Mouse (Mus musculus) kidney, postnatal 14 days (tissue): ENCODE data around the gene Arl16.
A peak's percentile ranks its signal among the peaks of the same experiment; 100 is the strongest.

Experiments used
- DNase-seq: peaks from one replicate; pipeline ENCODE4 v3.0.0; 2022; ENCODE audit warnings: mixed read lengths

Arl16 gene

GRCm38 (mm10) chr11:120491317-120492023 is 24.1 kb upstream of the Arl16 start, which contains the start of gene Slc25a10:
TSS of gene Slc25a10 (plus strand) at chr11:120491840.
- DNase-seq, result peak; percentile 96

GRCm38 (mm10) chr11:120490291-120491046 is 23.1 kb upstream of the Arl16 start:
- peak; percentile 21 for DNase-seq

- peak; percentile 90 for DNase-seq
These were observed 21.8 kb upstream of the Arl16 start for GRCm38 (mm10) chr11:120489054-120489761.

DNA sequence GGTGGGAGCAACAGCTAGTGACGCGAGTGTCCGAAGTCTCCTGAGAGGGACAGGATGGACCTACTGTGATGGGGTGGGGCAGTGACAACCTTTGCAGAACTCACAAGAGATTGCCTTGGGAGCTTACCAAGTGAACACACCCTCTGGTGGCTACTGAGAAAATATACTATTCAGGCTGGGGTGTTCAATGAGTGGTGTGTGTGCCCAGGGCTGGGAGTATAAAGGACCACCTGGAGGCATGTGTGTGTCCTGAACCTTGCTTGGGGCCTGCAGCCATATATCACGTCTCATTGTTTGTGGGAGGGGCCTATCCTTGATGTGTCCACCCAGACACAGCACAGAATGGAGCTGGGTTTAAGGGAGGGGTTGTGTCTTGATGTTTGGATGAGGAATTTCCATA is 21.1 kb upstream of the Arl16 start:
- peak; percentile 8 for DNase-seq

DNA sequence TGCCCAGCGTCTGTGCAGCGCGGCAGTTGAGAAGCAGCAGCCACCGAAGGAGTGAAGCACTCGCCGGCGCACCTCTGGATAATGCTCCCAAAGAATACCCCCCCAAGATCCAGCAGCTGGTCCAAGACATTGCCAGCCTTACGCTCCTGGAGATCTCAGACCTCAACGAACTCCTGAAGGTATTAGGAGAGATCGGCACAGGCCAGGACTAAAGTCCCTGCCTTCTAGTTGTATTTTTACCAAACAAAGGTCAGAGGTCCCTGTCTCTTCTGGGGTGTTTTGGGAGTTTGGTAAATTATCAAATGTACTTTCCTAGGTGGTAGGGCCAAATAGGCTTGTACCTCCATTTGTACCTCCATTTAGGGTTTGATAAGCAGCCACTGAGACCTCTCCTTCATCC is 17.8 kb upstream of the Arl16 start:
- peak; percentile 70 for DNase-seq

DNA sequence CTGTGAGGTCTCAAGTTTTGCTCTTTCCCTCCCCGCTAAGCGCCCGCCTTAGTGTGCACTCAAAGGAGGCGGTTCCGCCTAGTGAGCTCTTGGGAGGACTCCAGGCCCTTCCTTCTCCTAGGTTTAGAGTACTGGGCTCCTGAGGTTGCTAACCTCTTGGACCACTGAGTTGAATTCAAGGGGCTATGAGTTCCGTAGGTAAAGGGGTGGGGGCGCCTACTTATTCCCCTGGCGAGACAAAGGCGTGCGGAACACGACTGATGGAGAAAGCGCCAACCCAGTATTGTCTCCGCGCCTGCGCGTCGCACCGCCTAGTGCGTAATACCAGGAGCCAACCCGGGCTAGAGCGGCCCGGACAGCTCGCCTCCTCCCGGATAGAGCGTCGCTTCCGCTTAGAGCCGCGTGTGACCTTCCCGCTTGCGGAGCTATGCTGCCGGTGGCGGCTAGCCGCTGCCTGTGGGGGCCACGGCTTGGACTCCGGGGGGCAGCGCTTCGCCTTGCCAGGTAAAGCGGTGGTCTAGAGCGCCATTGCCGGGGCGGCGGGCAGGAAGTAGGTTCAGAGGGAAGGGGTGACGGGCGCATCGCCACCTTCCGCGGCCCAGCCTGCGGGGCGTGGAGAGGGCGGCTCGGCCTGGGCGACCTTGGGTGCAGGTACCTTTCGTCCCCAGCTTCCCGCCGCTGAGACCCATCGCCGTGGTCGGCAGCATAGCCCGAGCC is 17.0 kb upstream of the Arl16 start, which contains the start of gene Mrpl12:
Mrpl12 (plus strand) TSS at position 349 of the 717 bp plus-strand sequence.
- peak; percentile 94 for DNase-seq

GRCm38 (mm10) chr11:120483448-120483934 is 16.1 kb upstream of the Arl16 start:
- no peak for DNase-seq

GRCm38 (mm10) chr11:120472052-120472451 is 4.6 kb upstream of the Arl16 start:
- DNase-seq, result peak; percentile 58

- DNase-seq, result no peak
These were observed 307 bp upstream of the Arl16 start for GRCm38 (mm10) chr11:120467736-120468092.

GRCm38 (mm10) chr11:120465521-120465920 is 1.9 kb downstream of the Arl16 start:
- no peak for DNase-seq

GRCm38 (mm10) chr11:120464365-120464764 is 3.0 kb downstream of the Arl16 start:
- DNase-seq, result no peak

DNA sequence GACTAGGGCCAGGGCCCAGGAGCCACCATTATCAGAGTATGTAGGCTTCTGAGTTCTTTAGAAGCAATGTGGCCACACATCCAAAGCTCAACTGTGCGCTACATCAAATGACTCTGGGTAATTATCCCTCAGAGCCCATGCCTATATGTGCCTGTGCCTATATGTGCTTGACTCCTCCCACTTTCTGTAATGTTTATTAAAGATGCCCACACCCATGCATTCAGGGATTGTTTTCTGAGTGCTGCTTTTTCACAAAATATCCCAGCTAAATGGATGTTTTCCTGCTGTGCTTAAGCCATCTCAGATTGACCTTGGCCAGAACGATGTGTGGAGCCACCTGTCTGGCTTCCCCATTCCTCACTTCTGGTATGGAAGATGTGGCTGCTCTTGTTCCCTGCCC is 3.9 kb downstream of the Arl16 start:
- DNase-seq, result no peak

DNA sequence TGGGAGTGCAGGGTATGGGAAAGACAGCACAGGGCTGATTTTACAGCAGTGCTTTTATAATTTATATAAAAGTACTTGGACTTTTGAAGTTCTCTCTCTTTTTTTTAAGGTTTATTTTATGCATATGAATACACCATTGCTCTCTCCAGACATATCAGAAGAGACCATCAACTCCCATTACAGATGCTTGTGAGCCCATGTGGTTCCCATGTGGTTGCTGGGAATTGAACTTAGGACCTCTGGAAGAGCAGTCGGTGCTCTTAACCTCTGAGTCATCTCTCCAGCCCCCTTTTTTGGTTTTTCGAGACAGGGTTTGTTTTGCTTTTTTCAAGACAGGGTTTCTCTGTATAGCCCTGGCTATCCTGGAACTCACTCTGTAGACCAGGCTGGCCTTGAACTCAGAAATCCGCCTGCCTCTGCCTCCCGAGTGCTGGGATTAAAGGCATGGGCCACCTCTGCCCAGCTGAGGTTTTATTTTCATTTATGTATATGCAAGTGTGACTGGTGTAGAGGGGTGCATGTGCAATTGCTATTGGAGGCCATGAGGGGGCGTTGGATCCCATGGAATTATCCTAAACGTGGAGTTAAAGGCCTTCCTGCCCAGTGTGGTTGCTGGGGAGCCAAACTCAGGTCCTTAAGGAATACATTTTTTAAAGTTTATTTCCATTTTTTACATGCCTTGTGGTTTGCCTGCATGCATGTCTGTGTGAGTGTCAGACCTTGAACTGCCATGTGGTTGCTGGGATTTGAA is 8.4 kb downstream of the Arl16 start:
- DNase-seq, result no peak

GRCm38 (mm10) chr11:120457772-120458751 is 9.3 kb downstream of the Arl16 start, which contains the start of the genes Oxld1 and Ccdc137:
TSS of gene Oxld1 (minus strand) at chr11:120458068.
TSS of gene Ccdc137 (plus strand) at chr11:120458115.
- DNase-seq, result peak; percentile 85

DNA sequence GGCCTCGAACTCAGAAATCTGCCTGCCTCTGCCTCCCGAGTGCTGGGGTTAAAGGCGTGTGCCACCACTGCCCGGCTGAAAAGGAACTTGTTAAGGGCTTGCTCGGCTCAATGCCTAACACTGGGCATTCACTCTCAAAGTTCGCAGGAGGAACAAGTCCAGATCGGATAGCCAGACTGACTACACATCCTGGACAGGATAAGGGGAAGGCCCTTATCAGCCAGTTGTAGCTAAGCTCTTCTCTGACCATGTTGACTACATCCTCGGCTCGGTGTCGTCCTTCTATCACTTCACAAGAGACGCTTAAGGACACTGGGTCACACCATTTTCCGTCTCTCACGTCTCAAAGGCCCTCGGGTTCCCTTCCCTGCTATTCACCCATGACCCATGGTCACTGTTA is 10.0 kb downstream of the Arl16 start:
- DNase-seq, result no peak

DNA sequence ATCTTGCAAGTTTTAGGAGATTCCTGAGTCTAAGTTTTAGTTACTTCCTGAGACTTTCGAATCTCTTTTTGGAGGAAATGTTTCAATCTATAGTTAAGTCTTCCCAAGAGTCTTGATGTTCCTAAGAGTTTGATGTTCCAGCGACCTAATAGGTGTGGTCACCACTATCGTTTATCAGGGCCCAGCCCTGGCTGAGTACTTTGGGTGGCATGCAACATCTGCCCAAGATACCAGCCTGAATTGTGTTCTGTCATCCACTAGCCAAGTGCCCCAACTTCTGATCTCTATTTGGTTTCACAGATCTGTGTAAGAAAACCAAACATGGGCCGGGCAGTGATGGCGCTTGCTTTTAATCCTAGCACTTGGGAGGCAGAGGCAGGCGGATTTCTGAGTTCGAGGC is 12.0 kb downstream of the Arl16 start:
- no peak for DNase-seq

GRCm38 (mm10) chr11:120454965-120455364 is 12.4 kb downstream of the Arl16 start:
- no peak for DNase-seq

- DNase-seq, result no peak
These were observed 14.1 kb downstream of the Arl16 start, which contains the start of gene Pde6g for GRCm38 (mm10) chr11:120453306-120453705. TSS of gene Pde6g (minus strand) at chr11:120453500.

- no peak for DNase-seq
These were observed 15.2 kb downstream of the Arl16 start for GRCm38 (mm10) chr11:120452246-120452645.

- DNase-seq, result no peak
These were observed 20.2 kb downstream of the Arl16 start for GRCm38 (mm10) chr11:120447179-120447578.
